Mouse (Mus musculus) liver, embryonic 14.5 days (tissue): Measurements from ENCODE around the gene Ehd4. TPM values are rescaled to one million over a fixed set of nuclear protein-coding genes. Genes with fewer than 3 reads are reported as not detected.

Experiments
- ATAC-seq: fragments of 200-750 bp; cut with Nextera tagmentation; 2 replicates; pipeline ENCODE4 v1.8.0; 2017; ENCODE audit warnings: moderate number of reproducible peaks, mild to moderate bottlenecking, moderate library complexity; ENCODE audit not compliant: insufficient read depth
- DNase-seq, 3 experiments: peaks; one replicate each; pipeline ENCODE4 v3.0.0-alpha.2; 2012 to 2013; ENCODE audit warnings: low read depth in 3 of 3, low spot score in 3 of 3
- H3K27ac ChIP-seq: fragments of 300-500 bp; sonication (generic); 2 replicates; pipeline ENCODE4 v1.5.1; 2014; ENCODE audit warnings: moderate library complexity, mild to moderate bottlenecking, control low read depth, inconsistent platforms
- H3K27me3 ChIP-seq: fragments of 300-500 bp; sonication (generic); 2 replicates; pipeline ENCODE4 v1.6.1; 2014; ENCODE audit warnings: mild to moderate bottlenecking, low read length, moderate library complexity; ENCODE audit not compliant: control insufficient read depth, insufficient read depth
- H3K36me3 ChIP-seq: fragments of 300-500 bp; sonication (generic); replicated peaks from 2 replicates; pipeline ENCODE4 v1.6.1; 2014; ENCODE audit warnings: low read depth; ENCODE audit not compliant: control insufficient read depth, insufficient read depth
- H3K4me1 ChIP-seq, 2 experiments: fragments of 200-500 bp in 1 of 2; fragments of 300-500 bp in 1 of 2; sonication (generic) in 1 of 2; replicated peaks; 2 replicates each; pipeline ENCODE4 v1.6.1; 2012 to 2014; ENCODE audit warnings: antibody characterized with exemption in 1 of 2, inconsistent platforms in 1 of 2, low read length in 1 of 2; ENCODE audit not compliant: control insufficient read depth in 2 of 2, insufficient read depth in 2 of 2
- H3K4me2 ChIP-seq: fragments of 300-500 bp; sonication (generic); 2 replicates; pipeline ENCODE4 v1.6.1; 2014; ENCODE audit warnings: low read depth, mild to moderate bottlenecking, control low read depth, moderate library complexity
- H3K4me3 ChIP-seq, 2 experiments: fragments of 200-500 bp in 1 of 2; fragments of 300-500 bp in 1 of 2; sonication (generic) in 1 of 2; 2 replicates each; pipeline ENCODE4 v1.5.1; 2012 to 2014; ENCODE audit warnings: low read depth in 2 of 2, low read length in 2 of 2, mild to moderate bottlenecking in 2 of 2, control low read depth in 1 of 2, inconsistent platforms in 1 of 2, moderate library complexity in 1 of 2; ENCODE audit not compliant: insufficient read depth in 1 of 2
- H3K9ac ChIP-seq: fragments of 300-500 bp; sonication (generic); replicated peaks from 2 replicates; pipeline ENCODE4 v1.6.1; 2014; ENCODE audit warnings: mild to moderate bottlenecking, control low read depth, moderate library complexity
- H3K9me3 ChIP-seq: fragments of 300-500 bp; sonication (generic); 2 replicates; pipeline ENCODE4 v1.6.1; 2016; ENCODE audit warnings: low read length, mixed read lengths; ENCODE audit not compliant: control insufficient read depth
- CTCF ChIP-seq: IDR thresholded peaks from 2 replicates; pipeline ENCODE4 v1.5.1; 2016; ENCODE audit warnings: antibody characterized with exemption, low read depth, control low read depth
- EP300 ChIP-seq: IDR thresholded peaks from 2 replicates; pipeline ENCODE4 v1.6.1; 2016; ENCODE audit warnings: antibody characterized with exemption, low read depth
- WGBS: fragments of 180-500 bp; shearing (Covaris S2); extraction: QIAGEN DNeasy Blood & Tissue Kit; methylation state at CpG from one replicate; pipeline ENCODE4 v1.1.7; 2014; ENCODE audit not compliant: insufficient replicate concordance; 5-methylcytosine and 5-hydroxymethylcytosine counted together
- polyA plus RNA-seq, 2 experiments: library from polyadenylated mRNA; depleted of rRNA in 1 of 2; stranded (reverse) in 1 of 2; unstranded in 1 of 2; fragments of >200 nt; fragmentation: Nextera tagmentation in 1 of 2; extraction: Ambion mirVana in 1 of 2; gene quantifications; 2 replicates each; pipeline versions ENCODE4 v1.2.1 to v1.2.3; 2012 to 2014

Ehd4 gene
- polyA plus RNA-seq, 2 experiments, result 6.8 to 15.9 TPM

- no peak overlapping the region for H3K27ac ChIP-seq
- DNase-seq, result no peak
- H3K4me3 ChIP-seq, result no peak overlapping the region
- no peaks in the 10 kb centered on the region for H3K27me3 ChIP-seq
- H3K36me3 ChIP-seq, result no peaks in the 10 kb centered on the region
- ATAC-seq, result no peak
- no peak for TF ChIP-seq EP300
- no peak for TF ChIP-seq CTCF
- H3K9ac ChIP-seq, result no peak overlapping the region
- peaks cover 0 to 10% of the 10 kb centered on the region in 2 experiments; a peak in 2 of 4 replicates for H3K4me1 ChIP-seq
- H3K9me3 ChIP-seq, result no peaks in the 10 kb centered on the region
- 81% methylated on average over 4 of the region's 4 CpGs for WGBS
- no peak overlapping the region for H3K4me2 ChIP-seq
Measured at GRCm38 (mm10) chr2:120095171-120095570, 59.2 kb downstream of the Ehd4 start.

- no peaks in the 10 kb centered on the region for H3K27me3 ChIP-seq
- TF ChIP-seq CTCF, result peak; percentile 74
- TF ChIP-seq EP300, result no peak
- peaks cover 0 to 6% of the 10 kb centered on the region in 2 experiments; a peak in 2 of 4 replicates for H3K4me1 ChIP-seq
- H3K27ac ChIP-seq, result no peak overlapping the region
- no peaks in the 10 kb centered on the region for H3K9me3 ChIP-seq
- ATAC-seq, result no peak
- WGBS, result 48% methylated on average over 5 of the region's 5 CpGs
- no peak for DNase-seq
- H3K9ac ChIP-seq, result no peak overlapping the region
- no peak overlapping the region for H3K4me2 ChIP-seq
- H3K4me3 ChIP-seq, result no peak overlapping the region
- no peaks in the 10 kb centered on the region for H3K36me3 ChIP-seq
Measured at GRCm38 (mm10) chr2:120093671-120094430, 60.6 kb downstream of the Ehd4 start.

DNA sequence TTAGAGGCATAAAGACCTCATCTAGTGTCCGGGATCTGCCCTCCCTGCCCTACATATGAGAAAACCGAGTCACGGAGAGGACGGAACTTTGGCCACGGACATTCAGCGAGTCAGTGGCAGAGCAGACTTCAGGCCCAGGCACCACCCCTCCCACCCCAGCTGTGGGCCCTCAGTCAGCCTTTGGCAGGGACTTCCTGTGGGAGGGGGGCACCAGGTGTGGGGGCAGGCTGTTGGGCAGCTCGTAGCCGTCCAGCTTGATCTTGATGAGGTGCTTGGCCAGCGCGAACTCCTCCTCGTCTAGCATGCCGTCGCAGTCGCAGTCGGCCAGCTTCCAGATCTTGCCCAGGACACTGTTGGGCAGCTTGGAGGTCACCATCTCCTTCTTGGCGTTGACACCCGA lies 63.4 kb downstream of the Ehd4 start:
- no peak overlapping the region for H3K27ac ChIP-seq
- DNase-seq, result no peak
- no peak for ATAC-seq
- H3K9me3 ChIP-seq, result no peaks in the 10 kb centered on the region
- H3K27me3 ChIP-seq, result no peaks in the 10 kb centered on the region
- no peak overlapping the region for H3K9ac ChIP-seq
- TF ChIP-seq EP300 (no peak), CTCF (no peak)
- no peak overlapping the region for H3K4me3 ChIP-seq
- no peak overlapping the region for H3K4me2 ChIP-seq
- H3K4me1 ChIP-seq, result no peaks in the 10 kb centered on the region
- no peaks in the 10 kb centered on the region for H3K36me3 ChIP-seq
- WGBS, result 85% methylated on average over 17 of the region's 17 CpGs

DNA sequence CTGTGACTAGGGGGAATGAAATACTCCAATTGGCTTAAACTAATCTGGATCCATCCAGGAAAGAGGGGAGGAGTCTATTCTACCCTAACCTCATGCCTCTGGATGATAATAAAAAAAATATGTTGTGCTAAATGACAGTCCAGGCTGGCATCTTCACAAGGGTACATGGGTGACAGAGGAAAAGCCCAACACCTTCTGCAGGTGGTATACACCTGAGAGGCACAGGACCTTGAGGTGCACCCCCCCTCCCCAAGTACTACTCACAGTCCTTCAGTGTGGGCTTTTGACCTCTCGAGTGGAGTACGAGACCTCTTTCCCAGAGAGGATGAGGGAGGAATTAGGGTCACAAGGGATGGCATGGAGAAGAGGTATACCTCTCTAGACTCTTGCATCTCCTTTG lies 66.5 kb downstream of the Ehd4 start:
- Histone ChIP-seq H3K9ac (no peak overlapping the region), H3K4me1 (no peaks in the 10 kb centered on the region), H3K27me3 (no peaks in the 10 kb centered on the region), H3K27ac (no peak overlapping the region), H3K36me3 (no peaks in the 10 kb centered on the region), H3K4me2 (no peak overlapping the region), H3K4me3 (no peak overlapping the region), H3K9me3 (no peaks in the 10 kb centered on the region)
- DNase-seq (no peak), ATAC-seq (no peak)
- WGBS, result 70% methylated on average over 2 of the region's 2 CpGs
- no peak for TF ChIP-seq EP300
- no peak for TF ChIP-seq CTCF

- TF ChIP-seq EP300 (no peak), CTCF (no peak)
- Histone ChIP-seq H3K4me1 (no peaks in the 10 kb centered on the region), H3K9ac (no peak overlapping the region), H3K4me3 (no peak overlapping the region), H3K9me3 (no peaks in the 10 kb centered on the region), H3K27ac (no peak overlapping the region), H3K27me3 (no peaks in the 10 kb centered on the region), H3K4me2 (no peak overlapping the region), H3K36me3 (no peaks in the 10 kb centered on the region)
- ATAC-seq (no peak), DNase-seq (no peak)
- whole genome bisulfite sequencing, result 64% methylated on average over 3 of the region's 3 CpGs
Measured at GRCm38 (mm10) chr2:120087391-120087790, 67.0 kb downstream of the Ehd4 start.
